Mouse (Mus musculus) cortical plate, adult 2 months (tissue): Measurements from ENCODE around the gene Wdr11.

Source experiments
- CTCF ChIP-seq: fragments of 200-500 bp; IDR thresholded peaks from 2 replicates; pipeline ENCODE4 v1.5.1; 2011; ENCODE audit warnings: mild to moderate bottlenecking, control low read depth, low read length; ENCODE audit not compliant: insufficient read depth; ENCODE audit errors: extremely low read depth
- POLR2A ChIP-seq: fragments of 200-500 bp; IDR thresholded peaks from 2 replicates; pipeline ENCODE4 v1.6.1; 2011; ENCODE audit warnings: mild to moderate bottlenecking, low read length, control low read depth; ENCODE audit not compliant: insufficient read depth; ENCODE audit errors: extremely low read depth

DNA sequence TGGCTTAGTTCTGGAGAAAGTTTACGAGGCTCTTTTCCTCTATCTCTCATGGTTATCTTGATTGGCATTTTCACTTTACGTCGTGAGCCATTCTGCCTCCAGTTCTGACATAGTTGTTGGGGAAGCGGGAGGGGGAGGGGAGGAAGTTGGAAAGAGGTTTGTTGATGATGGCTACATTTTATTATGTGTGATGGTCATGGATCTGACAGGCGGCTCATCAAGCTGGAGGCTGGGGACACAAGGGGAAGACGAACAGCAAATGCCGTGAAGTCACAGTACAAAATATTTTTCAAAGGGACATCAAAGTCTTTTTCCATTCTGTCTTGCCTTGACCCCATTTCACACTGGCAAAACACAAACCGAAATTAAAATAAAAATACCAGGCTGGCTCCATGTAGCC is 86.8 kb downstream of the Wdr11 start:
- TF ChIP-seq CTCF (no peak), POLR2A (no peak)
